Mouse (Mus musculus) liver, adult 2 months (tissue): ENCODE results near the gene 1700019D03Rik.

Source experiments
- CTCF ChIP-seq: fragments of 200-500 bp; IDR thresholded peaks from 2 replicates; pipeline ENCODE4 v1.5.1; 2011; ENCODE audit warnings: low read depth, low read length, control low read depth
- POLR2A ChIP-seq: fragments of 200-500 bp; IDR thresholded peaks from 2 replicates; pipeline ENCODE4 v1.6.1; 2011; ENCODE audit warnings: low read length, control low read depth; ENCODE audit not compliant: insufficient read depth; ENCODE audit errors: extremely low read depth

DNA sequence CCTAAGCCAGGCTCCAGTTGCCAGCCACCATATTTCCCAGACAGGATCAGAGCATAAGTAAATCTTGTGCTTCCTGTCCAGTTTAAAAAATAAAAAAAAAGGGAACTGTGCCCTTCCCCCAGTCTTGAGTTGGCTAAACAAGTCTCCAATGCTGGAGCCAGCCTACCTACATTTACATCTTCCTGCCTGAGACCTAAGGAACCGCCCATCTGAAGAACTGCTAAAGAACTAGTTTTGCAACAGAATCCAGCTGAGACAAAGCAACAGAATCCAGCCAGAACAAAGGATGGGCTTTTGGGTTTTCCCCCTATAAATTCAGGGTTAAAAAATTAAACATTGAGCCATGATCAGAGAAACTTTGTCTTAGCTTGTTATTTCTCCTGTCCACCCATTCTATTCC lies 81.0 kb downstream of the 1700019D03Rik start:
- no peak for TF ChIP-seq CTCF
- TF ChIP-seq POLR2A: no peak
